Mouse (Mus musculus): ENCODE results near the gene Ppm1f. TPM values are rescaled to one million over a fixed set of nuclear protein-coding genes. Genes with fewer than 3 reads are reported as not detected.
"Not testable (repeated sequence)": the region's sequence is repeated elsewhere in the genome, so short reads cannot be mapped to it uniquely, and the experiment has no call there.

Gene Ppm1f
- 10.1 and 11.3 TPM in 2 replicates for polyA plus RNA-seq (2012; rRNA removed)

DNA sequence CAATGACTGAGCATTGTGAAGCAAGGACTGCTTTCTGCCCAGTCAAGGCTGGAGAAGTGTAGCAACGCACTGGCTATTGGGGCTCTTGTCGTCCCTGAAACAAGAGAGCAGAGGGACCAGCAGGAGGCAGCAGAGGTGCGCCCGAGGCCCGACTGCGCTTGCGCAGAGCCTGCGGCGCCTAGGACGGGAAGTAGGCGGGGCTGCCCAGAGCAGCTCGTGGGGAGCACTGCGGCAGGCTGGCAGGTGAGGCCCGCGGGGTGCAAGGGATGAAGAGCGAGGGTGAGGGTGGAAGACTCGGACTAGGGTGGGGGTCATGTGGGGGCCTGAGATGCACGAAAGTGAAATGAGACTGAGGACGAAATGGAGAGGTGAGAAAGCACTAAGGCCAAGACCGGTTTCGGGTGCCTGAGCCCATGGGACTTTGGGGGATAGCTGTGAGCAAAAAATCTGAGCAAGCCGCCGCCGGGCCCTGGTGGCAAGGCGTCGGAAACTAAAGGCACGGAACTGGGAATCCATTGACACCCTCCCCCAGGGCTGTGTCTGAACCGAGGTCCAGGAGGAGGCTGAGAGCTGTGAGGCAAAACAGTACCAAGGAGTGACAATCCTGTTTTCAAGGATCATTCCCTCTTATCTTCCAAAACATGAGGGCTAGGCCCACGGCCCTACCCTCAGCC lies at the start of gene Ppm1f:
Ppm1f (plus strand) TSS at position 88 of the 674 bp plus-strand sequence.
- TF ChIP-seq POLR2A (IDR thresholded peaks at IDR 0.05; ENCODE audit: low read depth, low read length), result peak; percentile 75
- peak; percentile 98 for TF ChIP-seq CTCF (IDR thresholded peaks at IDR 0.05; ENCODE audit: extremely low read depth, insufficient read depth, insufficient read length, insufficient replicate concordance)
- H3K27ac ChIP-seq (ENCODE audit: insufficient read depth, low read length), result peak within 1 kb of the TSS; percentile 52
- peak; percentile 87 to 95 for DNase-seq (ENCODE audit: low read depth in 1 of 2, low spot score in 2 of 2)

DNA sequence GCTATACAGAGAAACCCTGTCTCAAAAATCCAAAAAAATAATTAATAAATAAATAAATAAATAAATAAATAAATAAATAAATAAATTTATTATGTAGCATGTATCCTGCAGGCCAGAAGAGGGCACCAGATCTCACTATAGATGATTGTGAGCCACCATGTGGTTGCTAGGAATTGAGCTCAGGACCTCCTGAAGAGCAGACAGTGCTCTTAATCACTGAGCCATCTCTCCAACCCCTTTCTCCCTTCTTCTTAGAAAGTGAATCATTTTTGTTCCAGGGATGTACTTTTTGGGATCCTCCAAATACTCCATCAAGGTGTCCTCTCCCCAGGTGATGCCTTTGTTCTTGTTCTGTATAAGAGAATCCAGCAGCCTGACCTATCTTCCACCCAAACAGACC lies 47.1 kb upstream of the Ppm1f start:
- no peak for DNase-seq (ENCODE audit: low read depth in 1 of 2, low spot score in 2 of 2)
- Histone ChIP-seq H3K4me1 (ENCODE audit: control insufficient read depth, insufficient read depth, insufficient read length) (no peaks in the 10 kb centered on the region), H3K27ac (ENCODE audit: insufficient read depth, low read length) (no peak overlapping the region), H3K4me3 (ENCODE audit: extremely low read depth, insufficient read depth, insufficient read length) (no peak overlapping the region), H3K36me3 (ENCODE audit: control insufficient read depth, insufficient read depth, low read length) (no peaks in the 10 kb centered on the region), H3K27me3 (ENCODE audit: control insufficient read depth, insufficient read depth, low read length) (no peaks in the 10 kb centered on the region)
- TF ChIP-seq POLR2A (IDR thresholded peaks at IDR 0.05; ENCODE audit: low read depth, low read length), result no peak
- TF ChIP-seq CTCF (IDR thresholded peaks at IDR 0.05; ENCODE audit: extremely low read depth, insufficient read depth, insufficient read length, insufficient replicate concordance), result no peak

More for the DNA sequence above, at the start of gene Ppm1f:
- H3K4me3 ChIP-seq (ENCODE audit: extremely low read depth, insufficient read depth, insufficient read length), result peak within 1 kb of the TSS; percentile 67
- peaks cover 12% of the 10 kb centered on the region for H3K36me3 ChIP-seq (ENCODE audit: control insufficient read depth, insufficient read depth, low read length)
- H3K27me3 ChIP-seq (ENCODE audit: control insufficient read depth, insufficient read depth, low read length), result no peaks in the 10 kb centered on the region
- peaks cover 9% of the 10 kb centered on the region for H3K4me1 ChIP-seq (ENCODE audit: control insufficient read depth, insufficient read depth, insufficient read length)
- under 1% methylated on average over 29 of the region's 29 CpGs for WGBS

DNA sequence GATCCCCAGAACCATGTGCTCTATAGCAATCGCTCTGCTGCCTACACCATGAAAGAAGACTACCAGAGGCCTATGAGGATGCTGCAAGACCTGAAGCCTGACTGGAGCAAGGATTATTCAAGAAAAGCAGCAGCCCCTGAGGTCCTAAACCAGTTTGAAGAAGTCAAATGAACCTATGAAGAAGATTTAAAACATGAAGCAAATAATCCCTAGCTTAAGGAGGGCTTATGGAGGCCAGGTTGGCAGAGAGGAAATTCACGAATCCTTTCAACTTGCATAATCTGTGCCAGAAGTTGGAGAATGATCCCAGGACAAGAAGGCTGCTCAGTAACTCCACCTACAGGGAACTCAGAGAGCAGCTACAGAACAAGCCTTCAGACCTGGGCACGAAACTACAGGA lies 43.9 kb upstream of the Ppm1f start:
- no peaks in the 10 kb centered on the region for H3K4me1 ChIP-seq (ENCODE audit: control insufficient read depth, insufficient read depth, insufficient read length)
- no peaks in the 10 kb centered on the region for H3K27me3 ChIP-seq (ENCODE audit: control insufficient read depth, insufficient read depth, low read length)
- 87% methylated on average over 3 of the region's 3 CpGs for WGBS

DNA sequence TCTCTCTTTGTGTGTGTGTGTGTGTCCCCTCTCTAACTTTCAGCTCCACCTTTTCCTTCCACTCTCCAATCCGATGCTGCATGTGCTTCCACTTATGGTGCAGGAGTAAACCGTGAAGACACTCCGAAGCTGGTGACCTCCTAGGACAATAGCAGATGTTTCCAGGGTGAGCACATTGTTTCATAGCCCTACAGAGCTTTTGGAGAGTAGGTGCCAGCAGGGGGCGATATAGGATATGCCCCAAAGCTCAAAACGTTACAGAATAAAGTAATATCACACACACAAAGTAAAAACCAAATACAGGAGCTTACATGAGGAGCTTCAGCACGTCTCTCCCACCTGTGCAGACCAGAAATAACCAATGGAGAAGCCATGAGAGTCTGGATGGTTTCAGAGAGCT lies 41.4 kb upstream of the Ppm1f start:
- Histone ChIP-seq H3K36me3 (ENCODE audit: control insufficient read depth, insufficient read depth, low read length) (no peaks in the 10 kb centered on the region), H3K4me1 (ENCODE audit: control insufficient read depth, insufficient read depth, insufficient read length) (no peaks in the 10 kb centered on the region), H3K27me3 (ENCODE audit: control insufficient read depth, insufficient read depth, low read length) (no peaks in the 10 kb centered on the region), H3K4me3 (ENCODE audit: extremely low read depth, insufficient read depth, insufficient read length) (no peak overlapping the region), H3K27ac (ENCODE audit: insufficient read depth, low read length) (no peak overlapping the region)
- peak; percentile 30; the same call in 1 of the 2 replicates for TF ChIP-seq CTCF (IDR thresholded peaks at IDR 0.05; ENCODE audit: extremely low read depth, insufficient read depth, insufficient read length, insufficient replicate concordance)
- no peak for TF ChIP-seq POLR2A (IDR thresholded peaks at IDR 0.05; ENCODE audit: low read depth, low read length)
- DNase-seq (ENCODE audit: low read depth in 1 of 2, low spot score in 2 of 2), result peak; percentile 28 to 50
- WGBS, result 6% methylated on average over 6 of the region's 6 CpGs

More for the DNA sequence above, 43.9 kb upstream of the Ppm1f start:
- no peak for TF ChIP-seq POLR2A (IDR thresholded peaks at IDR 0.05; ENCODE audit: low read depth, low read length)
- TF ChIP-seq CTCF (IDR thresholded peaks at IDR 0.05; ENCODE audit: extremely low read depth, insufficient read depth, insufficient read length, insufficient replicate concordance), result no peak
- no peak overlapping the region for H3K27ac ChIP-seq (ENCODE audit: insufficient read depth, low read length)
- no peak overlapping the region for H3K4me3 ChIP-seq (ENCODE audit: extremely low read depth, insufficient read depth, insufficient read length)
- no peak for DNase-seq (ENCODE audit: low read depth in 1 of 2, low spot score in 2 of 2)
- no peaks in the 10 kb centered on the region for H3K36me3 ChIP-seq (ENCODE audit: control insufficient read depth, insufficient read depth, low read length)

DNA sequence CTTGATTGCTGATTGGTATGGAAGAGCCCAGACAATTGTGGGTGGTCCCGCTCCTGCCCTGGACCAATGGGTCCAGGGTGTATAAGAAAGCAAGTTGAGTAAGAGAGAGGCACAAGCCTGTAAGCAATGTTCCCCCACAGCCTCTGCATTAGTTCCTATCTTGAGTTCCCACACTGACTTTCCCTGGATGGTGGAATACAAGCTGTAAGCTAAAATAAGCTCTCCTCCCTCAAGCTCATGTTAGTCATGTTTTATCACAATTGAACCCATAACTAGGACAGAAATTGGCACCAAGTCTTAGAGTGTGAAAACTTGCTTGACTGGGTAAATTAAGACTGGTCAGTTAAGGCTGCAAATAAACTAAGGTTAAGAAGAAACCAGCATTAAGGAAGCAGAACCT lies 40.7 kb upstream of the Ppm1f start:
- WGBS, result 76% methylated on average over 1 of the region's 1 CpGs
- no peak overlapping the region for H3K27ac ChIP-seq (ENCODE audit: insufficient read depth, low read length)
- no peak for DNase-seq (ENCODE audit: low read depth in 1 of 2, low spot score in 2 of 2)
- no peak for TF ChIP-seq POLR2A (IDR thresholded peaks at IDR 0.05; ENCODE audit: low read depth, low read length)
- no peak for TF ChIP-seq CTCF (IDR thresholded peaks at IDR 0.05; ENCODE audit: extremely low read depth, insufficient read depth, insufficient read length, insufficient replicate concordance)
- H3K4me3 ChIP-seq (ENCODE audit: extremely low read depth, insufficient read depth, insufficient read length), result no peak overlapping the region
- H3K27me3 ChIP-seq (ENCODE audit: control insufficient read depth, insufficient read depth, low read length), result no peaks in the 10 kb centered on the region
- H3K4me1 ChIP-seq (ENCODE audit: control insufficient read depth, insufficient read depth, insufficient read length), result no peaks in the 10 kb centered on the region
- H3K36me3 ChIP-seq (ENCODE audit: control insufficient read depth, insufficient read depth, low read length), result no peaks in the 10 kb centered on the region

DNA sequence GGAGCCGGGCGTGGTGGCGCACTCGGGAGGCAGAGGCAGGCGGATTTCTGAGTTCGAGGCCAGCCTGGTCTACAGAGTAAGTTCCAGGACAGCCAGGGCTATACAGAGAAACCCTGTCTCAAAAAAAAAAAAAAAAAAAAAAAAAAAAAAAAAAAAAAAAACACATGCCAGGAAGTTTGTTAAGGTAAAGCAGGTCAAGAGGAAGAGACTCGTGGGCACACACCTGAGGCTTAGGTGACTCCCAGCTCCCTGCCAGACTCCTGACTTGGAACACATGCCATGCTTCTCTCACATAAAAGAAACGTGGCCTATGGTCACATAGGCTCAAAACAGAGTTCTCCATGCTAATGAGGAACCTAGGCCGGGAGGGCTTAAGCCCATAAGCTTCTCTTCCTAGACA lies 40.2 kb upstream of the Ppm1f start:
- H3K4me1 ChIP-seq (ENCODE audit: control insufficient read depth, insufficient read depth, insufficient read length); DNase-seq (ENCODE audit: low read depth in 1 of 2, low spot score in 2 of 2); H3K27me3 ChIP-seq (ENCODE audit: control insufficient read depth, insufficient read depth, low read length); H3K27ac ChIP-seq (ENCODE audit: insufficient read depth, low read length); H3K36me3 ChIP-seq (ENCODE audit: control insufficient read depth, insufficient read depth, low read length); H3K4me3 ChIP-seq (ENCODE audit: extremely low read depth, insufficient read depth, insufficient read length): not testable (repeated sequence)
- 82% methylated on average over 9 of the region's 9 CpGs for WGBS

DNA sequence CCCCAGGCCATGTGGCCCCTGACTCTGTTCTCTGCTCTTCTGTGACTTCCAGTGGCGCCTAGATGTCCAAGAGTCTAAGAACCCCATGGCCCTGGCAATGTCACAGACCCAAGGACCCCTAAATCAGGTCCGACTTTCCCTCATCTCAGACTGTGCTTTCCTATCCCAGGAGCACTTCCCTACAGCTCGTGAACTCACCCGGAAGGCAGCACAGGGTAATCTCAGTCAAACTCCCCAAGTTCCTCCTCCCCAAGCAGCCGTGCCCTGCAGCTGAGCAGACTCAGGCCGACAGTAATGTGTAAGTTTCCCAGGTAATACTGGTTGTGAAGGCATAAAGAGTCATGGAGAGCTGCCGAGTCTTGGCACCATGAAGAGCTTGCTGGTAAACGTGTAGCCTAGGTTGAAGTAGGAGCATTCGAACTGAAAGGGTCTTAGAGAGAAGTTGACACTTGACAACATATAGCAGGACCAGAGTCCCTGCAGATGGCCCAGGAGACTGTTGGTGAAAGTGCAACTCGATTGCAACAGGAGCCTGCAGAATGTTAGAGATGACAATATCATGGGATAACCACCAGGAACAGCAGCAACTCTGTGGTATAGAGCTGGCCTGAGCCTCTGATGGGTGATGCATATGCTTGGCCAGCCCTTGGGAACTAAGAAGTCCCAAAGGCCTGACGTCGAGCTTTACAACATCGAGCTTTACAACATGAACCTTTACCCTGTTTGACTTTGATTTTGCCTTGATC lies 39.4 kb upstream of the Ppm1f start:
- TF ChIP-seq POLR2A (IDR thresholded peaks at IDR 0.05; ENCODE audit: low read depth, low read length) (no peak), CTCF (IDR thresholded peaks at IDR 0.05; ENCODE audit: extremely low read depth, insufficient read depth, insufficient read length, insufficient replicate concordance) (no peak)
- no peaks in the 10 kb centered on the region for H3K36me3 ChIP-seq (ENCODE audit: control insufficient read depth, insufficient read depth, low read length)
- no peak for DNase-seq (ENCODE audit: low read depth in 1 of 2, low spot score in 2 of 2)
- no peaks in the 10 kb centered on the region for H3K27me3 ChIP-seq (ENCODE audit: control insufficient read depth, insufficient read depth, low read length)
- WGBS, result 72% methylated on average over 13 of the region's 13 CpGs
- no peak overlapping the region for H3K27ac ChIP-seq (ENCODE audit: insufficient read depth, low read length)
- no peak overlapping the region for H3K4me3 ChIP-seq (ENCODE audit: extremely low read depth, insufficient read depth, insufficient read length)
- no peaks in the 10 kb centered on the region for H3K4me1 ChIP-seq (ENCODE audit: control insufficient read depth, insufficient read depth, insufficient read length)

Measured in spleen, adult 2 months (tissue).